In the genomic region with DNA sequence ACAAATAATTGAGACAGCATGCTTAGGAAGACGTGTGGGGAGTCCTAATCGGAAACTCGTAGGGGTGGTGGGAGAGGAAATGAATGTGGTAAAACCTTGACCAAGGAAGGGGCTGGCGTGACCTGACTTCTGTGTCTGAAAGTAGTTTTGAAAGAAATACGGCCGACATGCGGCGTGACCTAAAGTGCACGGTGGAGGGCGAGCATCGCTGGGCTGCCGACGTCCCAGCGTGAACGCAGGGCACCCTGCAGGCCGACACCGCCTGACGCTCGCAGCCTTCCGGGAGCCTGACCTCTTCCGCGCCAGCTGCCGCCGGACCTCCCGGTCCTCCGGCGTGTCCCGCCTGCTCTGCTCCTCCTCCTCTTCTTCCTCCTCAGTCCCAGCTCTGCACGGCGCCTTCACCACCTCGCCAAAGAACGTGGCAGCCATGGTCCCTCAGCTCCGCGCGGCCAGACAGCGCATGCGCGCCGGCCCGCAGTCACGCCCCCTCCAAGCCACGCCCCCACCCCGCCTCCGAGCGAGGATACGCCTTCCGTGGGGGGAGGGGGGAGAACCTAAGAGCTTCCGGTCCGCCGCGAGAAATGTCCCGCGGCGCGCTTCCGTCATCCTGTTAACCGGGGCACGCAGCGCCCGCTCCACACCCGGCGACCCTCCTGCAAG, we compare ENCODE assay signal across 8 mouse cellular contexts. TPM values are rescaled to one million over a fixed set of nuclear protein-coding genes. Genes with fewer than 3 reads are reported as not detected.
DNase-seq lines count a peak whose midpoint lies in the region; ATAC-seq and TF ChIP-seq lines count a peak whose summit lies in the region.

A gene (minus strand): TSS at position 499 of the 660 bp plus-strand sequence.

- DNase-seq in brain, embryonic 14.5 days (ENCODE audit: low read depth): peak; percentile 98
- DNase-seq in kidney, postnatal 0 days (ENCODE audit: low spot score): peak; percentile 97
- peak; percentile 97 for DNase-seq in liver, embryonic 11.5 days (ENCODE audit: low spot score)
- DNase-seq in naive thymus-derived CD4-positive, alpha-beta T cell, adult 2 months (ENCODE audit: low read depth): peak; percentile 98

- no peak for TF ChIP-seq CTCF in C2C12 (IDR thresholded peaks at IDR 0.05; ENCODE audit: control insufficient read depth, insufficient read depth, insufficient read length)
- no peak for TF ChIP-seq CTCF in brain, embryonic 14.5 days (IDR thresholded peaks at IDR 0.05; ENCODE audit: borderline replicate concordance, extremely low read depth, insufficient read depth, insufficient read length)
- TF ChIP-seq CTCF in kidney, postnatal 0 days (IDR thresholded peaks at IDR 0.05; ENCODE audit: low read depth): peak; percentile 15; the same call in 1 of the 2 replicates

- peaks cover 20% of the 10 kb centered on the region for H3K79me2 ChIP-seq in C2C12 (ENCODE audit: control insufficient read depth, insufficient read depth)

- peak within 1 kb of the TSS; percentile 82 for H3ac ChIP-seq in C2C12 (ENCODE audit: control insufficient read depth, insufficient read length, low read depth)

- H3K36me3 ChIP-seq in C2C12 (ENCODE audit: control insufficient read depth, insufficient read depth): no peaks in the 10 kb centered on the region
- peaks cover 18% of the 10 kb centered on the region for H3K36me3 ChIP-seq in erythroblast, embryonic 14.5 days (ENCODE audit: control insufficient read depth)
- H3K36me3 ChIP-seq in heart, embryonic 12.5 days: peaks cover 34% of the 10 kb centered on the region
- peaks cover 9% of the 10 kb centered on the region; the same call in 1 of the 2 replicates for H3K36me3 ChIP-seq in kidney, postnatal 0 days (ENCODE audit: insufficient read depth, low read length)
- H3K36me3 ChIP-seq in liver, embryonic 11.5 days (ENCODE audit: control insufficient read depth, insufficient read depth, low read length): no peaks in the 10 kb centered on the region
- peaks cover 22% of the 10 kb centered on the region for H3K36me3 ChIP-seq in stomach, embryonic 14.5 days (ENCODE audit: control insufficient read depth, insufficient read depth, low read length)

- peak; percentile 93 for ATAC-seq in heart, embryonic 12.5 days (ENCODE audit: insufficient number of reproducible peaks, low FRiP score)
- peak; percentile 92 for ATAC-seq in kidney, postnatal 0 days (replicated peaks; ENCODE audit: low FRiP score, low read depth)
- ATAC-seq in liver, embryonic 11.5 days (replicated peaks; ENCODE audit: low FRiP score): peak; percentile 94
- peak; percentile 92 for ATAC-seq in stomach, embryonic 14.5 days (ENCODE audit: insufficient number of reproducible peaks, insufficient read depth, low FRiP score, low read depth)

- peak within 1 kb of the TSS; percentile 51 for H3K4me3 ChIP-seq in C2C12 (ENCODE audit: insufficient read depth, poor library complexity, severe bottlenecking)
- peak within 1 kb of the TSS; percentile 87 for H3K4me3 ChIP-seq in erythroblast, embryonic 14.5 days (replicated peaks)
- peak within 1 kb of the TSS; percentile 83 for H3K4me3 ChIP-seq in heart, embryonic 12.5 days
- H3K4me3 ChIP-seq in kidney, postnatal 0 days (replicated peaks; ENCODE audit: low read depth, low read length): peak within 1 kb of the TSS; percentile 62
- H3K4me3 ChIP-seq in liver, embryonic 11.5 days (ENCODE audit: low read depth, low read length): peak within 1 kb of the TSS; percentile 83
- H3K4me3 ChIP-seq in stomach, embryonic 14.5 days (ENCODE audit: low read depth, low read length): peak within 1 kb of the TSS; percentile 51

- H3K4me1 ChIP-seq in erythroblast, embryonic 14.5 days (ENCODE audit: control insufficient read depth): peaks cover 24% of the 10 kb centered on the region
- peaks cover 10% of the 10 kb centered on the region for H3K4me1 ChIP-seq in heart, embryonic 12.5 days (replicated peaks)
- no peaks in the 10 kb centered on the region; the same call in 1 of the 2 replicates for H3K4me1 ChIP-seq in kidney, postnatal 0 days (replicated peaks; ENCODE audit: insufficient read depth, low read length)
- H3K4me1 ChIP-seq in liver, embryonic 11.5 days (replicated peaks; ENCODE audit: control insufficient read depth, insufficient read depth, low read length): no peaks in the 10 kb centered on the region; the same call in none of the 2 replicates
- peaks cover 3% of the 10 kb centered on the region; the same call in 1 of the 2 replicates for H3K4me1 ChIP-seq in stomach, embryonic 14.5 days (ENCODE audit: control insufficient read depth, insufficient read depth, low read length)

- under 1% methylated on average over 57 of the region's 62 CpGs for WGBS in heart, embryonic 12.5 days
- under 1% methylated on average over 62 of the region's 62 CpGs for WGBS in kidney, postnatal 0 days
- under 1% methylated on average over 61 of the region's 62 CpGs for WGBS in liver, embryonic 11.5 days
- WGBS in stomach, embryonic 14.5 days: under 1% methylated on average over 62 of the region's 62 CpGs

- TF ChIP-seq POLR2A in brain, embryonic 14.5 days (IDR thresholded peaks at IDR 0.05; ENCODE audit: borderline replicate concordance, extremely low read depth, insufficient read depth, insufficient read length, poor library complexity, severe bottlenecking): peak; percentile 88

- H3K9me3 ChIP-seq in erythroblast, embryonic 14.5 days (ENCODE audit: control insufficient read depth, low read length): no peaks in the 10 kb centered on the region
- no peaks in the 10 kb centered on the region for H3K9me3 ChIP-seq in heart, embryonic 12.5 days (replicated peaks)
- no peaks in the 10 kb centered on the region for H3K9me3 ChIP-seq in kidney, postnatal 0 days (replicated peaks; ENCODE audit: low read length)
- no peaks in the 10 kb centered on the region for H3K9me3 ChIP-seq in liver, embryonic 11.5 days (ENCODE audit: control insufficient read depth, low read length)
- no peaks in the 10 kb centered on the region for H3K9me3 ChIP-seq in stomach, embryonic 14.5 days (ENCODE audit: control insufficient read depth, low read depth, low read length)

- H3K4me2 ChIP-seq in heart, embryonic 12.5 days: peak within 1 kb of the TSS; percentile 74
- peak within 1 kb of the TSS; percentile 73 for H3K4me2 ChIP-seq in kidney, postnatal 0 days (ENCODE audit: low read length)
- peak within 1 kb of the TSS; percentile 70 for H3K4me2 ChIP-seq in liver, embryonic 11.5 days
- peak within 1 kb of the TSS; percentile 66 for H3K4me2 ChIP-seq in stomach, embryonic 14.5 days (replicated peaks; ENCODE audit: low read depth, low read length)

- H3K27ac ChIP-seq in heart, embryonic 12.5 days (ENCODE audit: poor library complexity, severe bottlenecking): peak within 1 kb of the TSS; percentile 79
- H3K27ac ChIP-seq in kidney, postnatal 0 days: peak within 1 kb of the TSS; percentile 90
- H3K27ac ChIP-seq in liver, embryonic 11.5 days (ENCODE audit: low read depth, low read length): peak within 1 kb of the TSS; percentile 77
- peak within 1 kb of the TSS; percentile 70; the same call in 1 of the 2 replicates for H3K27ac ChIP-seq in stomach, embryonic 14.5 days (ENCODE audit: low read length)

- H3K27me3 ChIP-seq in C2C12 (ENCODE audit: control insufficient read depth, insufficient read depth, insufficient read length): no peaks in the 10 kb centered on the region
- H3K27me3 ChIP-seq in erythroblast, embryonic 14.5 days (ENCODE audit: control insufficient read depth): no peaks in the 10 kb centered on the region
- no peaks in the 10 kb centered on the region for H3K27me3 ChIP-seq in heart, embryonic 12.5 days (replicated peaks)
- no peaks in the 10 kb centered on the region for H3K27me3 ChIP-seq in kidney, postnatal 0 days (ENCODE audit: insufficient read depth, low read length)
- H3K27me3 ChIP-seq in liver, embryonic 11.5 days (replicated peaks; ENCODE audit: control insufficient read depth, insufficient read depth, low read length): no peaks in the 10 kb centered on the region
- H3K27me3 ChIP-seq in stomach, embryonic 14.5 days (ENCODE audit: control insufficient read depth, insufficient read depth, low read length): no peaks in the 10 kb centered on the region

- H3K9ac ChIP-seq in heart, embryonic 12.5 days: peak within 1 kb of the TSS; percentile 81
- peak within 1 kb of the TSS; percentile 83 for H3K9ac ChIP-seq in kidney, postnatal 0 days (ENCODE audit: low read depth, low read length)
- H3K9ac ChIP-seq in liver, embryonic 11.5 days (ENCODE audit: low read depth, low read length): peak within 1 kb of the TSS; percentile 87
- peak within 1 kb of the TSS; percentile 67 for H3K9ac ChIP-seq in stomach, embryonic 14.5 days (replicated peaks; ENCODE audit: low read depth, low read length)

- H3K79me3 ChIP-seq in C2C12 (ENCODE audit: low read depth): no peaks in the 10 kb centered on the region

TF ChIP-seq in C2C12, 6 proteins besides CTCF, POLR2A, EP300 and RAD21:
- TF ChIP-seq MAX (IDR thresholded peaks at IDR 0.05) (peak; percentile 74), CEBPB (IDR thresholded peaks at IDR 0.05; ENCODE audit: low read depth) (no peak)
TF ChIP-seq in C2C12: peak in this region for 1.

RNA-seq across cellular contexts. Expression of the gene that starts here (rescaled TPM):
- polyA plus RNA-seq in C2C12 (2012; fragmentation: generic; extraction: Trizol): 61.0 TPM
- polyA plus RNA-seq in brain, embryonic 14.5 days (2012; rRNA removed): 43.5 and 48.8 TPM in 2 replicates
- 1.4 and 1.6 TPM in 2 replicates for polyA plus RNA-seq in erythroblast, embryonic 14.5 days (2012)
- polyA plus RNA-seq in heart, embryonic 12.5 days (2016; fragmentation: Nextera tagmentation; extraction: Ambion mirVana): 65.7 and 72.8 TPM in 2 replicates
- 73.8 and 81.5 TPM in 2 replicates for polyA plus RNA-seq in kidney, postnatal 0 days (2015; fragmentation: Nextera tagmentation; extraction: Ambion mirVana)
- 127 and 132 TPM in 2 replicates for polyA plus RNA-seq in liver, embryonic 11.5 days (2014; fragmentation: Nextera tagmentation; extraction: Ambion mirVana)
- 76.5 and 81.1 TPM in 2 replicates for polyA plus RNA-seq in stomach, embryonic 14.5 days (2014; fragmentation: Nextera tagmentation; extraction: Ambion mirVana)

Comparison
In these comparisons a context has a peak if more than half of its experiments do, and no peak if none do; other contexts are left out.
1. Peak in every context shown above with its lines: DNase-seq, ATAC-seq, H3K4me3 ChIP-seq and H3K27ac ChIP-seq.
2. RNA of the gene that starts here (polyA plus RNA-seq): 127 to 132 TPM in liver, embryonic 11.5 days, 73.8 to 81.5 TPM in kidney, postnatal 0 days, 76.5 to 81.1 TPM in stomach, embryonic 14.5 days, 65.7 to 72.8 TPM in heart, embryonic 12.5 days, 61.0 TPM in C2C12 (single experiment) and 43.5 to 48.8 TPM in brain, embryonic 14.5 days; 1.4 to 1.6 TPM in erythroblast, embryonic 14.5 days; every median in the first group is over 10 times any median in the second.